Mouse (Mus musculus) heart, embryonic 14.5 days (tissue): ENCODE data around the gene Apoh. TPM values are rescaled to one million over a fixed set of nuclear protein-coding genes. Genes with fewer than 3 reads are reported as not detected.

Experiments
- ATAC-seq: fragments of 200-750 bp; cut with Nextera tagmentation; 2 replicates; pipeline ENCODE4 v1.8.0; 2017; ENCODE audit warnings: low read depth, moderate TSS enrichment; ENCODE audit not compliant: insufficient number of reproducible peaks, insufficient read depth, low FRiP score
- H3K27ac ChIP-seq, 2 experiments: fragments of 200-500 bp in 1 of 2; fragments of 300-500 bp in 1 of 2; sonication (generic) in 1 of 2; replicated peaks in 1 of 2; 2 replicates each; pipeline ENCODE4 v1.5.1; 2012 to 2014; ENCODE audit warnings: low read depth in 2 of 2, low read length in 2 of 2, control low read depth in 1 of 2, mild to moderate bottlenecking in 1 of 2, mixed read lengths in 1 of 2; ENCODE audit not compliant: control insufficient read depth in 1 of 2, insufficient read depth in 1 of 2
- H3K27me3 ChIP-seq: fragments of 300-500 bp; sonication (generic); 2 replicates; pipeline ENCODE4 v1.6.1; 2014; ENCODE audit warnings: mild to moderate bottlenecking, low read length, control low read depth; ENCODE audit not compliant: control insufficient read depth, insufficient read depth
- H3K36me3 ChIP-seq: fragments of 300-500 bp; sonication (generic); 2 replicates; pipeline ENCODE4 v1.6.1; 2014; ENCODE audit warnings: mild to moderate bottlenecking, control low read depth, low read length, mixed read lengths; ENCODE audit not compliant: control insufficient read depth, insufficient read depth
- H3K4me1 ChIP-seq, 2 experiments: fragments of 200-500 bp in 1 of 2; fragments of 300-500 bp in 1 of 2; sonication (generic) in 1 of 2; 2 replicates each; pipeline ENCODE4 v1.6.1; 2012 to 2014; ENCODE audit warnings: low read length in 2 of 2, control low read depth in 1 of 2, mixed read lengths in 1 of 2; ENCODE audit not compliant: control insufficient read depth in 2 of 2, insufficient read depth in 2 of 2
- H3K4me2 ChIP-seq: fragments of 300-500 bp; sonication (generic); 2 replicates; pipeline ENCODE4 v1.6.1; 2014; ENCODE audit warnings: mild to moderate bottlenecking, low read length
- H3K4me3 ChIP-seq, 2 experiments: fragments of 200-500 bp in 1 of 2; fragments of 300-500 bp in 1 of 2; sonication (generic) in 1 of 2; 2 replicates each; pipeline ENCODE4 v1.5.1; 2012 to 2014; ENCODE audit warnings: low read length in 2 of 2, mild to moderate bottlenecking in 2 of 2, control low read depth in 1 of 2, low read depth in 1 of 2, moderate library complexity in 1 of 2; ENCODE audit not compliant: control insufficient read depth in 1 of 2, insufficient read depth in 1 of 2
- H3K9ac ChIP-seq: fragments of 300-500 bp; sonication (generic); 2 replicates; pipeline ENCODE4 v1.6.1; 2014; ENCODE audit warnings: mild to moderate bottlenecking, low read length
- H3K9me3 ChIP-seq: fragments of 300-500 bp; sonication (generic); 2 replicates; pipeline ENCODE4 v1.6.1; 2016; ENCODE audit warnings: low read length, control low read depth; ENCODE audit not compliant: control insufficient read depth
- WGBS: fragments of 180-500 bp; shearing (Covaris S2); extraction: QIAGEN DNeasy Blood & Tissue Kit; methylation state at CpG from one replicate; pipeline ENCODE4 v1.1.7; 2014; 5-methylcytosine and 5-hydroxymethylcytosine counted together
- polyA plus RNA-seq: library from polyadenylated mRNA; unstranded; fragments of >200 nt; fragmentation: Nextera tagmentation; extraction: Ambion mirVana; gene quantifications from 2 replicates; pipeline ENCODE4 v1.2.1, GENCODE M21; 2014

The Apoh gene
- polyA plus RNA-seq, 1 experiment from 2014 or later, result not detected

DNA sequence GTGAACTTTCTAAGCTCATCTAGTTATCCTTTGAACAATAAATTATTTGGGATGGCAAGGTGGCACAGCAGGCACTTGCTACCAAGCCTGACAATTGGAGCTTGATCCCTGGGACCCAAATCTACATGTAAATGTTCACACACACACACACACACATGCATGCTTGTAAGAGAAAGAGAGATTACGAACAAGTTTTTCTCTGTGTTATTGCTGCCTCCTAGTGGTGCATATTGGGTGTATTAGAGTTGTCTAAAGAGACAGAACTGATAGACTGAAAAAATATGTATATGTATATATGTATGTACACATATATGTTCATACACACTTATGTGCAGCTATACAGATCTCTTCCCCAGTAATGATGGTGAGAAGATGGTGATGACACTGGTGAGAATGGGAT, 75.4 kb downstream of the Apoh start:
- H3K4me3 ChIP-seq, result no peak overlapping the region
- no peak for ATAC-seq
- H3K4me1 ChIP-seq, result no peaks in the 10 kb centered on the region
- H3K27ac ChIP-seq, result no peak overlapping the region
- no peak overlapping the region for H3K4me2 ChIP-seq
- H3K9ac ChIP-seq, result no peak overlapping the region
- H3K9me3 ChIP-seq, result no peaks in the 10 kb centered on the region
- H3K27me3 ChIP-seq, result no peaks in the 10 kb centered on the region
- H3K36me3 ChIP-seq, result no peaks in the 10 kb centered on the region
- WGBS, result 58% methylated on average over 1 of the region's 1 CpGs

DNA sequence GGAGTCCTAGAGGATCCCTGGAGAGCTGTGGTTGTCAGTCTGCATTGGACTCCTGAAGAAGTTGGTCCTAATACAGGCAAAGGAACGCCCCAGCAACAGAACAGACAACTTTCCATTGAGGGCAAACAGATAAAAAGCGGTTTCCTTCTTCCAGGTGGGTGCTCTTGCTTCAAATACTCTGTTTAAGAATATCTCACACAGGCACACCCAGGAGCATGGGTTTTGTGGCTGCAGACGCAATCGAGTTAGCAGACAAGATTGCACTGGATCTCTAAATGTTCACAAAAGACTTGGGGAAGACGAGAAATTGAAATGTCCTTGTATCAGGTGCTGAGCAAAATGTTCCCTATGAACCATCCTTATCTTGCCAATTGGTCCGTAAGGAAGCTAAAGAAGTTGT, 76.1 kb downstream of the Apoh start:
- H3K36me3 ChIP-seq, result no peaks in the 10 kb centered on the region
- H3K4me1 ChIP-seq, result no peaks in the 10 kb centered on the region
- no peak for ATAC-seq
- no peak overlapping the region for H3K9ac ChIP-seq
- no peaks in the 10 kb centered on the region for H3K9me3 ChIP-seq
- no peaks in the 10 kb centered on the region for H3K27me3 ChIP-seq
- H3K27ac ChIP-seq, result no peak overlapping the region
- WGBS, result 71% methylated on average over 6 of the region's 6 CpGs
- no peak overlapping the region for H3K4me2 ChIP-seq
- H3K4me3 ChIP-seq, result no peak overlapping the region

DNA sequence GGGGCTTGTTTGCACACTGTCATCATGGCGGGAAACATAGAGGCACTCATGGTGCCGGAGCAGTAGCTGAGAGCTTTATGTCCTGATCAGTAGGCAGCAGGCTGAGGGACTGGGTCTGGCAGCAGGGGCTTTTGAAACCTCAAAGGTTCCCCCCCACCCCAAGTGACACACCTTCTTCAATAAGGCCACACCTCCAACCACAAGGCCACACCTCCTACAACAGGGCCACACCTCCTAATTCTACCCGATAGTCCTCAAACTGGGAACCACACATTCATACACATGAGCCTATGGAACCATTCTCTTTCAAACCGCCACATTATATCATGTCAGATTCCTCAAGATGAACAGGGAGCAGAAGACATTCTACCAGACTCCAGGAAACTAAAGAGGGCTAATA, 77.6 kb downstream of the Apoh start:
- WGBS, result 79% methylated on average over 4 of the region's 4 CpGs
- H3K27me3 ChIP-seq, result no peaks in the 10 kb centered on the region

DNA sequence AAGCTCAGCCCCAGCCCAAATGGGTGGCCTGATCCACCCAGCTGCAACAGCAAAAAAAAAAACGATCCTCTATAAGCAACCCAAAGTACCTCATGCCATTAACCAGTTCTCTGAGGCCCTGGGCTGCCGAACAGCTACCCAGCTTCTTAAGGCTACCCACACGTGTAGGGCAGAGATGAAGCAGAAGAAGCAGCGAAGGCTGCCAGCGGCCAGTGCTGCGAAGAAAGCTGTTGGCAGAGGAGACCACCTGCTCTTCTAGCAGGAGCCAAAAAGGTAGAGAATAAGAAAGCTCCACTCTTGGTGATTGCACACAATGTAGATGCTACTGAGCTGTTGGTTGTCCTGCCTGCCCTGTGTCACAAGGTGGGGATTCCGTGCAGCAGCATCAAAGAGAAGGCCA, 80.1 kb downstream of the Apoh start:
- Histone ChIP-seq H3K36me3 (no peaks in the 10 kb centered on the region), H3K4me2 (no peak overlapping the region), H3K9me3 (no peaks in the 10 kb centered on the region), H3K27me3 (no peaks in the 10 kb centered on the region), H3K9ac (no peak overlapping the region), H3K4me3 (no peak overlapping the region), H3K4me1 (peaks cover 5% of the 10 kb centered on the region in 2 experiments; a peak in 1 of 4 replicates), H3K27ac (no peak overlapping the region)
- 67% methylated on average over 7 of the region's 7 CpGs for WGBS
- no peak for ATAC-seq

More for the DNA sequence above, 77.6 kb downstream of the Apoh start:
- Histone ChIP-seq H3K27ac (no peak overlapping the region), H3K9me3 (no peaks in the 10 kb centered on the region), H3K36me3 (no peaks in the 10 kb centered on the region), H3K4me1 (peaks cover 1 to 2% of the 10 kb centered on the region in 2 experiments; a peak in 1 of 4 replicates), H3K4me3 (no peak overlapping the region), H3K4me2 (no peak overlapping the region), H3K9ac (no peak overlapping the region)
- no peak for ATAC-seq

DNA sequence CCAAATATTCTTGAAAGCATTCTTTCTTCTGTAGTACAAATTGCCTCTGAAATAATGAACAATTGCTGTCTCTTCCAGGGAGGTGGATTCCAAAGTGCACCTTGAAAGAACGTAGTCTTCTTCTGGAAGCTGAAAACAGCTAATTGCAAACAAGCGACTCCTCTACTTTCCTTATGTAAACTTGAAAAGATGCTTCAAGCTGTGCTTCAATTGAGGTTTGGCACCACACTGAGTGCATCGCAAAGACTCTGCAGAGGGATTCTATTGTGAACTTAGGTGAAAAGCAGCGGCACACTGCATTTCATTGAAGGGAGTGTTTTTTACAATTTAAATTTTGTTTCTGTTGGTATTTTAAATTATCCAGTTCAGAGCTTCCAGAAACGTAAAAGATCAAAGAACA, 81.0 kb downstream of the Apoh start:
- Histone ChIP-seq H3K9me3 (no peaks in the 10 kb centered on the region), H3K4me3 (peak overlapping the region in 1 of 2 experiments; percentile 84; a peak in 2 of 4 replicates), H3K9ac (peak overlapping the region; percentile 55), H3K27ac (no peak overlapping the region), H3K4me2 (peak overlapping the region; percentile 83), H3K4me1 (peaks cover 5% of the 10 kb centered on the region in 2 experiments; a peak in 1 of 4 replicates), H3K27me3 (no peaks in the 10 kb centered on the region), H3K36me3 (no peaks in the 10 kb centered on the region)
- WGBS, result 15% methylated on average over 5 of the region's 5 CpGs
- no peak for ATAC-seq

DNA sequence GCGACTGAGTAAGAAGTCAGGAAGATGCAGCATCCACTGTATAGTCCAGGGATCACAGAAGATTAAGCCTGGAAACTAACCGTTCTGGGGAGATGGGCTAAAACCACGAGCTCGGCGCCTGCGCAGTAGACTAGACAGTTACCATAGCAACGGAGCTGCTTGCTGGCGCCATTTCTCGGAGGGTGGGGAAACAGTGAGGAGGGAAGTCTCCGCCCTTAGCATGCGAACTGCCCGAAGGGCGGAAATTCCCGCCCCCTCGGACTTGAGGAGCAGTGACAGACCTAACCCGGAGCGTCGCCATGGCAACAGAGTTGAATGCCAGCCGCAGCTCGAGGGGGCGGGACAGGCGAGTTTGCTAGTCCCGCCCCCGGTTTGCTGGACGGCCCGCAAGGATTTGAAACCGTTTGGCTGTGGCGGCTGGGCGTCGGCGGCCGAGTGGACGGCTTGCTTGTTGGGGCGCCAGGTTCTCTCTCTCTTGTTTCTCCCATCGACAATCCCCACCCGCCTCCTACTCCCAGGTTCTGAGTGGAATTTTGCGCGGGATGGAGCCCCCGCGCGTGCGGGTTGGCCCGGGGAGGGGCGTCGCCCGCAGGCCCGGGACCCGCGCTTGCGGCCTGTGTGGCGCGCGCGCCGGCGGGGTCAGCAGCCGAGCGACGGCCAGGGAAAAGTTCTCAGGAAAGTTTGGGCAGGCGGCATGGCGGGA, 81.9 kb downstream of the Apoh start, which contains the start of gene Cep112:
Cep112 (plus strand) TSS at position 304 of the 703 bp plus-strand sequence.
- H3K9me3 ChIP-seq, result no peaks in the 10 kb centered on the region
- peak; percentile 97 for ATAC-seq
- peak within 1 kb of the TSS; percentile 14 to 30; a peak in 3 of 4 replicates for H3K27ac ChIP-seq
- peaks cover 5% of the 10 kb centered on the region in 2 experiments; a peak in 1 of 4 replicates for H3K4me1 ChIP-seq
- peak within 1 kb of the TSS; percentile 83 for H3K4me2 ChIP-seq
- peak within 1 kb of the TSS; percentile 90 for H3K9ac ChIP-seq
- under 1% methylated on average over 61 of the region's 61 CpGs for WGBS
- no peaks in the 10 kb centered on the region for H3K27me3 ChIP-seq
- peak within 1 kb of the TSS; percentile 84 to 91 for H3K4me3 ChIP-seq
- H3K36me3 ChIP-seq, result no peaks in the 10 kb centered on the region

DNA sequence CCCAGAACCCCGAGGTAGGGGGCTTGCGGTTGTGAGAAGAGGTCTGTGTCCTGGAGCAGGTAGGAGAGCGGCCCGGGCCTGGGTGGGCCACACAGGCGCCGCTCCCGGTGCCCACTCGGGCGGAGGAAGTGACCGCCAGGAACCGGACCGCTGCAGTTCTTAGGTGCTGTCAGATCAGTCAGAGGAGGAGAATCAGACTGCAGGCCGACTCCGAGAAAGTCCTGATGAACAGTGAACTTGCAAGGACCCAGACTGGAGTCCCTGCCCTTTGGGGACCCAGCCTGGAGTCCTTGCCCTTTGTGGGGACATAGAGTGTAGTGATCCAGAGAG, 82.4 kb downstream of the Apoh start:
- Histone ChIP-seq H3K27ac (peak overlapping the region; percentile 14 to 30; a peak in 2 of 4 replicates), H3K9me3 (no peaks in the 10 kb centered on the region), H3K36me3 (no peaks in the 10 kb centered on the region), H3K27me3 (no peaks in the 10 kb centered on the region), H3K9ac (peak overlapping the region; percentile 90), H3K4me3 (peak overlapping the region; percentile 84 to 91), H3K4me1 (peaks cover 5% of the 10 kb centered on the region in 2 experiments; a peak in 1 of 4 replicates), H3K4me2 (peak overlapping the region; percentile 83)
- peak; percentile 45; the same call in 1 of the 2 replicates for ATAC-seq
- 2% methylated on average over 14 of the region's 14 CpGs for WGBS
